15 mouse cellular contexts compared by ENCODE assay signal in the genomic region with DNA sequence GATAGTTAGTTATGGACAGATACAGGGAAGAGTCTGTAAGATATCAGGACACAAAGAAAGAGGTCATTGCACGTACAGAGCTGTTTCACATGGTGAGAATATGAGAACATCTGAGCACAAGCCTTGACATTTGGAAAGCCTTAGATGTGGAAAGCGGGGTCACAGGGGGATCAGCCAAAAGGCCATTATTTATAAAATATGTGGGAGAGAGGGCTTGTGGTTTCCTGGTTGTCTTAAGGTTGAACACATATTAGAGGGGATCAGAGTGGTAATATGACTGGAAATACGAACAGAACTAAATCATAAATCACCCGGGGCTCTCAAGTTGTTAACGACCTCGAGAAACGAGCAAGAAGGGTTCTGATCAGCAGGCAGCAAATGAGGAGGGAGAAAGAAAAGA.
A peak's percentile ranks its signal among the peaks of the same experiment; 100 is the strongest.
DNase-seq lines count a peak whose midpoint lies in the region.
"Had no signal": no experiment of that assay in that cellular context is flagged by ENCODE, and none has a peak within 500 bp of the region (broad histone marks: within the 10 kb centered on the region; RNA-seq: fewer than 3 reads in every experiment).

No protein-coding gene starts in this region.

- peak; percentile 67 for DNase-seq in adrenal gland, adult 2 months
- DNase-seq in adrenal gland, adult 18-20 months (ENCODE audit: low spot score in 2 of 2) = no peak
- DNase-seq in kidney, postnatal 10 days = peak; percentile 25
- no peak for DNase-seq in kidney, postnatal 36 days
- DNase-seq in ovary, adult 18-20 months (ENCODE audit: low spot score) = peak; percentile 6
- DNase-seq in ovary, postnatal 36 days (ENCODE audit: low spot score) = no peak
- no peak for DNase-seq in adipocyte (ENCODE audit: low spot score)
- DNase-seq in gastrocnemius, adult 18-20 months (ENCODE audit: low spot score) = no peak
- DNase-seq: cerebellum, postnatal 10 days; heart, adult 18-20 months; layer of hippocampus, postnatal 36 days; left cerebral cortex, postnatal 4 days; liver, embryonic 13.5 days; retina, postnatal 1 day; thymus, postnatal 36 days had no signal

Comparison
In these comparisons a context has a peak if more than half of its experiments do, and no peak if none do; other contexts are left out.
1. DNase-seq: peak in adrenal gland, adult 2 months (single experiment), kidney, postnatal 10 days (single experiment) and ovary, adult 18-20 months (single experiment); none in adrenal gland, adult 18-20 months (0 of 2), kidney, postnatal 36 days (0 of 2), ovary, postnatal 36 days (single experiment), adipocyte (single experiment) and gastrocnemius, adult 18-20 months (single experiment).